Mouse (Mus musculus): ENCODE measurements around the gene Prpf40a.

DNA sequence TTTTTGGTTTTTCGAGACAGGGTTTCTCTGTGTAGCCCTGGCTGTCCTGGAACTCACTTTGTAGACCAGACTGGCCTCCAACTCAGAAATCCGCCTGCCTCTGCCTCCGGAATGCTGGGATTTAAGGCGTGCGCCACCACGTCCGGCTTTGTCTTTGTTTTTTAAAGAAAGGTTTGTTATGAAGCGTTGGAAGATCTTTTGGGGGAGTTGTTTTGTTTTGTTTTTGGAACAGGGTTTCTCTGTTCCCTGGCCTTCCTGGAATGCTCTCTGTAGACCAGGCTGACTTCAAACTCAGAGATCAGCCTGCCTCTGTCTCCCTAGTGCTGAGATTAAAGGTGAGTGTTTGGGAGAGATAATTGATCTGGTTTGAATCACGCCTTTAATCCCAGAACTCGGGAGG lies 5.3 kb upstream of the Prpf40a start:
- TF ChIP-seq POLR2A (IDR thresholded peaks at IDR 0.05; ENCODE audit: low read depth, low read length), result no peak
- TF ChIP-seq CTCF (IDR thresholded peaks at IDR 0.05; ENCODE audit: extremely low read depth, insufficient read length, insufficient replicate concordance, low read depth, low read length), result no peak

Measured in small intestine, adult 2 months (tissue).